In genomic region chr4:95390549-95390948, GRCm38 (mm10) we compare ENCODE assay signal across 19 mouse cellular contexts.
DNase-seq lines count a peak whose midpoint lies in the region; ATAC-seq and TF ChIP-seq lines count a peak whose summit lies in the region.
"Had no signal": no experiment of that assay in that cellular context is flagged by ENCODE, and none has a peak within 500 bp of the region (broad histone marks: within the 10 kb centered on the region; RNA-seq: fewer than 3 reads in every experiment).

No protein-coding gene starts in this region.

- POLR2A ChIA-PET in Patski (lab: Charles Lee) = no interaction called here

- H3K9ac ChIP-seq in kidney, embryonic 16.5 days (replicated peaks; ENCODE audit: low read length) = no peak overlapping the region
- no peak overlapping the region for H3K9ac ChIP-seq in liver, postnatal 0 days (replicated peaks)
- H3K9ac ChIP-seq: embryonic facial prominence, embryonic 13.5 days; forebrain, embryonic 13.5 days; forebrain, postnatal 0 days; hindbrain, embryonic 12.5 days had no signal

- no peaks in the 10 kb centered on the region for H3K36me3 ChIP-seq in kidney, adult 2 months (ENCODE audit: control insufficient read depth, insufficient read depth, low read length)
- H3K36me3 ChIP-seq in kidney, embryonic 16.5 days (ENCODE audit: insufficient read depth, low read length) = no peaks in the 10 kb centered on the region
- H3K36me3 ChIP-seq in liver, postnatal 0 days (replicated peaks; ENCODE audit: insufficient read depth, low read length) = no peaks in the 10 kb centered on the region
- H3K36me3 ChIP-seq: embryonic facial prominence, embryonic 13.5 days; heart, embryonic 10.5 days; hindbrain, embryonic 12.5 days had no signal

- H3K27me3 ChIP-seq in kidney, adult 2 months (replicated peaks; ENCODE audit: control insufficient read depth, insufficient read depth, low read length) = no peaks in the 10 kb centered on the region
- H3K27me3 ChIP-seq in kidney, embryonic 16.5 days (ENCODE audit: insufficient read depth, low read length) = no peaks in the 10 kb centered on the region
- H3K27me3 ChIP-seq in Patski = no peaks in the 10 kb centered on the region
- H3K27me3 ChIP-seq in liver, postnatal 0 days (ENCODE audit: insufficient read depth, low read length) = no peaks in the 10 kb centered on the region
- H3K27me3 ChIP-seq: embryonic facial prominence, embryonic 13.5 days; forebrain, embryonic 13.5 days; hindbrain, embryonic 12.5 days had no signal

- H3K27ac ChIP-seq in kidney, adult 2 months (ENCODE audit: insufficient read depth, low read depth, low read length) = peak overlapping the region; percentile 56; the same call in 1 of the 2 replicates
- H3K27ac ChIP-seq in kidney, embryonic 16.5 days (ENCODE audit: low read length) = no peak overlapping the region
- H3K27ac ChIP-seq in liver, postnatal 0 days (ENCODE audit: low read depth) = no peak overlapping the region
- H3K27ac ChIP-seq: embryonic facial prominence, embryonic 13.5 days; forebrain, embryonic 13.5 days; heart, embryonic 10.5 days; hindbrain, embryonic 12.5 days had no signal

- no peak overlapping the region for H3K4me2 ChIP-seq in kidney, embryonic 16.5 days (replicated peaks; ENCODE audit: low read depth, low read length)
- H3K4me2 ChIP-seq in liver, postnatal 0 days (ENCODE audit: low read depth, low read length) = no peak overlapping the region
- H3K4me2 ChIP-seq: embryonic facial prominence, embryonic 13.5 days; forebrain, embryonic 13.5 days; hindbrain, embryonic 12.5 days had no signal

- no peaks in the 10 kb centered on the region for H3K9me3 ChIP-seq in kidney, embryonic 16.5 days (ENCODE audit: low read length)
- no peaks in the 10 kb centered on the region for H3K9me3 ChIP-seq in liver, postnatal 0 days (ENCODE audit: low read length)
- H3K9me3 ChIP-seq: embryonic facial prominence, embryonic 13.5 days; forebrain, embryonic 13.5 days; heart, embryonic 10.5 days; hindbrain, embryonic 12.5 days had no signal

- no peak for TF ChIP-seq CTCF in kidney, adult 2 months (conservative IDR thresholded peaks at IDR 0.05; ENCODE audit: insufficient read depth, insufficient read length, low read depth, low read length)
- no peak for TF ChIP-seq CTCF in Patski (IDR thresholded peaks at IDR 0.05)
- TF ChIP-seq CTCF in liver, postnatal 0 days (IDR thresholded peaks at IDR 0.05; ENCODE audit: low read depth) = no peak

- ATAC-seq in kidney, embryonic 16.5 days (ENCODE audit: low FRiP score, low TSS enrichment) = no peak
- no peak for ATAC-seq in Patski
- ATAC-seq in common myeloid progenitor, adult 5-6 weeks (replicated peaks; ENCODE audit: low read depth, poor library complexity, severe bottlenecking) = peak; percentile 81
- peak; percentile 80 for ATAC-seq in megakaryocyte progenitor cell, adult 5-6 weeks (replicated peaks; ENCODE audit: poor library complexity)
- no peak for ATAC-seq in liver, postnatal 0 days
- ATAC-seq: forebrain, embryonic 13.5 days; forebrain, postnatal 0 days; hindbrain, embryonic 16.5 days had no signal

- TF ChIP-seq POLR2A in kidney, adult 2 months (IDR thresholded peaks at IDR 0.05; ENCODE audit: low read depth, low read length) = no peak

- in situ Hi-C loops in Patski (cut with MboI; ENCODE audit: low pct_unique_long_range_greater_than_20kb) = no loop called here

- H3K4me3 ChIP-seq in kidney, adult 2 months (ENCODE audit: insufficient read depth, low read depth, low read length) = no peak overlapping the region
- no peak overlapping the region for H3K4me3 ChIP-seq in kidney, embryonic 16.5 days (ENCODE audit: low read length)
- H3K4me3 ChIP-seq in liver, postnatal 0 days (ENCODE audit: low read depth, low read length) = no peak overlapping the region
- H3K4me3 ChIP-seq: embryonic facial prominence, embryonic 13.5 days; forebrain, embryonic 13.5 days; heart, embryonic 10.5 days; hindbrain, embryonic 12.5 days had no signal

- no peak for TF ChIP-seq EP300 in liver, postnatal 0 days (IDR thresholded peaks at IDR 0.05; ENCODE audit: low read depth)

- peaks cover 16% of the 10 kb centered on the region; the same call in 1 of the 2 replicates for H3K4me1 ChIP-seq in kidney, adult 2 months (ENCODE audit: control insufficient read depth, insufficient read depth, low read length)
- peaks cover 9% of the 10 kb centered on the region; the same call in 1 of the 2 replicates for H3K4me1 ChIP-seq in kidney, embryonic 16.5 days (ENCODE audit: insufficient read depth, low read length)
- H3K4me1 ChIP-seq in liver, postnatal 0 days (ENCODE audit: insufficient read depth) = peaks cover 2% of the 10 kb centered on the region
- H3K4me1 ChIP-seq: hindbrain, embryonic 12.5 days had no signal

- no peak for DNase-seq in kidney, adult 2 months
- peak; percentile 10 for DNase-seq in Patski (ENCODE audit: low read depth, low spot score)
- DNase-seq in kidney, postnatal 4 days = no peak
- DNase-seq in liver, postnatal 0 days = no peak
- DNase-seq: adrenal gland, postnatal 14 days; cerebellum, adult 2 months; cerebellum, postnatal 10 days; forebrain, postnatal 0 days; gastrocnemius, postnatal 14 days; heart, postnatal 10 days; heart, postnatal 4 days had no signal

- CTCF ChIA-PET in Patski (lab: Charles Lee) = interaction anchor here (1.7 kb wide), 1 partner anchor 27 kb away, joined by 4 read pairs; no protein-coding TSS in a partner anchor

Comparison
In these comparisons a context has a peak if more than half of its experiments do, and no peak if none do; other contexts are left out.
1. ATAC-seq: peak in common myeloid progenitor, adult 5-6 weeks (single experiment) and megakaryocyte progenitor cell, adult 5-6 weeks (single experiment); none in kidney, embryonic 16.5 days (single experiment), Patski (single experiment) and liver, postnatal 0 days (single experiment).